Mouse (Mus musculus): ENCODE measurements around the gene Selenov. TPM values are rescaled to one million over a fixed set of nuclear protein-coding genes. Genes with fewer than 3 reads are reported as not detected.
"Not testable (repeated sequence)": the region's sequence is repeated elsewhere in the genome, so short reads cannot be mapped to it uniquely, and the experiment has no call there.

Selenov gene
- total RNA-seq, 2 experiments from 2014 or later = 0.25 to 1.7 TPM

DNA sequence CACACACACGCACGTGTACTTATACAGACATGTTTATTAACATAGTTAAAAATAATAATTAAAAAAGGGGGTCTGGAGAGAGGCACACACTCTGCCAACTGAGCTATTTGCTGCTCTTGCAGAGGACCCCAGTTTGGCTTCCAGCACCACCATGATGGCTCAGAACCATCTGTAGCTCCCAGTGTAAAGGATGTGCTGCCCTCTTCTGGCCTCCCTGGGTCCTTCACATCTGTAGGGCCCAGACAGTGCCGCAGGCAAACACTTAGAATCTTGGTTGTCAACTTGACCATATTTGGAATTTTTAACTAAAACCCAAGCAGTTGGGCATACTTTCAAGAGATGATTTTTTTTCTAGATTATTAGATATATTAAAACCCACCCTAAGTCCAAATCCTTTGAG, 42.0 kb downstream of the Selenov start:
- intact Hi-C loops (cut with DNase I) = no loop called here
- no peak for DNase-seq (ENCODE audit: low spot score in 2 of 2)

DNA sequence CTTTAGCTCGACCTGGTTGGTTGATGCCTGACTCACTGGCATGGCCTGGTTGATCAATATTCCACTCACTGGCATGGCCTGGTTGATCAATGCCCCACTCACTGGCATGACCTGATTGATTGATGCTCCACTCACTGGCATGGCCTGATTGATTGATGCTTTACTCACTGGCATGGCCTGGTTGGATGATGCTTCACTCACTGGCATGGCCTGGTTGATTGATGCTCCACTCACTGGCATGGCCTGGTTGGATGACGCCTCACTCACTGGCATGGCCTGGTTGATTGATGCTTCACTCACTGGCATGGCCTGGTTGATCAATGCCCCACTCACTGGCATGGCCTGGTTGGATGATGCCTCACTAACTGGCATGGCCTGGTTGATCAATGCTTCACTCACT, 47.0 kb downstream of the Selenov start:
- intact Hi-C loops (cut with DNase I); DNase-seq (ENCODE audit: low spot score in 2 of 2): not testable (repeated sequence)

Other genes with a start within 250 kb of the Selenov start
- 100 to 1,000 TPM; 124 to 130 TPM for gene Psmc4, start 241.1 kb downstream of the Selenov start, total RNA-seq (2021)
- gene Fcgbp, start 219.9 kb downstream of the Selenov start, total RNA-seq (2021) = under 1 TPM; 0.25 to 0.44 TPM
- under 1 TPM in 1 of 2 experiments, not detected in 1; 0.09 TPM for gene 9530053A07Rik, start 161.7 kb downstream of the Selenov start, total RNA-seq (2021)
- 10 to 100 TPM; 51.5 to 55.3 TPM for gene Fbl, start 121.5 kb downstream of the Selenov start, total RNA-seq (2021)
- gene Dyrk1b, start 111.7 kb downstream of the Selenov start, total RNA-seq (2021) = 10 to 100 TPM; 44.2 to 47.0 TPM
- gene Eid2, start 23.3 kb downstream of the Selenov start, total RNA-seq (2021) = 10 to 100 TPM; 58.4 to 61.2 TPM
- 10 to 100 TPM; 32.5 to 34.3 TPM for gene Eid2b, start 13.4 kb downstream of the Selenov start, total RNA-seq (2021)
- 1 to 10 TPM; 1.4 to 2.0 TPM for gene Dll3, start 11.1 kb upstream of the Selenov start, total RNA-seq (2021)
- 10 to 100 TPM; 39.0 to 40.8 TPM for gene Timm50, start 20.9 kb upstream of the Selenov start, total RNA-seq (2021)
- gene Supt5, start 47.6 kb upstream of the Selenov start, total RNA-seq (2021) = 100 to 1,000 TPM; 113 to 119 TPM
- 100 to 1,000 TPM; 438 to 443 TPM for gene Rps16, start 59.5 kb upstream of the Selenov start, total RNA-seq (2021)
- gene Plekhg2, start 81.4 kb upstream of the Selenov start, total RNA-seq (2021) = 1 to 10 TPM; 5.0 to 6.7 TPM
- 1 to 10 TPM; 2.2 to 2.9 TPM for gene Zfp36, start 89.1 kb upstream of the Selenov start, total RNA-seq (2021)
- 10 to 100 TPM; 19.0 to 22.2 TPM for gene Med29, start 101.5 kb upstream of the Selenov start, total RNA-seq (2021)
- gene Paf1, start 101.8 kb upstream of the Selenov start, total RNA-seq (2021) = 10 to 100 TPM; 62.4 to 64.0 TPM
- 1 to 10 TPM; 1.8 to 3.1 TPM for gene Gmfg, start 146.3 kb upstream of the Selenov start, total RNA-seq (2021)
- 10 to 100 TPM; 81.6 to 91.4 TPM for gene Lrfn1, start 160.8 kb upstream of the Selenov start, total RNA-seq (2021)
- not detected for gene Ifnl2, start 219.3 kb upstream of the Selenov start, total RNA-seq (2021)
- not detected for gene Ifnl3, start 231.7 kb upstream of the Selenov start, total RNA-seq (2021)
- gene Sycn, start 249.7 kb upstream of the Selenov start, total RNA-seq (2021) = not detected

Data from left cerebral cortex, postnatal 25 days (tissue).